Mouse (Mus musculus) forebrain, embryonic 13.5 days (tissue): ENCODE results near the gene Setd2. TPM values are rescaled to one million over a fixed set of nuclear protein-coding genes. Genes with fewer than 3 reads are reported as not detected.
A peak's percentile ranks its signal among the peaks of the same experiment; 100 is the strongest.

Experiments used
- ATAC-seq: fragments of 200-750 bp; cut with Nextera tagmentation; 2 replicates; pipeline ENCODE4 v1.8.0; 2017
- H3K27ac ChIP-seq: fragments of 300-500 bp; sonication (generic); 2 replicates; pipeline ENCODE4 v1.5.1; 2015; ENCODE audit warnings: inconsistent platforms, mild to moderate bottlenecking, moderate library complexity
- H3K27me3 ChIP-seq: fragments of 300-500 bp; sonication (generic); 2 replicates; pipeline ENCODE4 v1.6.1; 2015; ENCODE audit warnings: mild to moderate bottlenecking, inconsistent platforms
- H3K36me3 ChIP-seq: fragments of 300-500 bp; sonication (generic); 2 replicates; pipeline ENCODE4 v1.6.1; 2015; ENCODE audit warnings: mild to moderate bottlenecking, inconsistent platforms; ENCODE audit not compliant: poor library complexity, severe bottlenecking
- H3K4me1 ChIP-seq: fragments of 300-500 bp; sonication (generic); 2 replicates; pipeline ENCODE4 v1.6.1; 2015; ENCODE audit warnings: inconsistent platforms
- H3K4me2 ChIP-seq: fragments of 300-500 bp; sonication (generic); 2 replicates; pipeline ENCODE4 v1.6.1; 2015; ENCODE audit warnings: inconsistent platforms, mild to moderate bottlenecking, moderate library complexity
- H3K4me3 ChIP-seq: fragments of 300-500 bp; sonication (generic); 2 replicates; pipeline ENCODE4 v1.5.1; 2015; ENCODE audit warnings: mild to moderate bottlenecking, inconsistent platforms
- H3K9ac ChIP-seq: fragments of 300-500 bp; sonication (generic); 2 replicates; pipeline ENCODE4 v1.6.1; 2015; ENCODE audit warnings: mild to moderate bottlenecking, inconsistent platforms
- H3K9me3 ChIP-seq: fragments of 300-500 bp; sonication (generic); replicated peaks from 2 replicates; pipeline ENCODE4 v1.6.1; 2016; ENCODE audit warnings: inconsistent platforms
- WGBS: fragments of 180-500 bp; shearing (Covaris S2); methylation state at CpG from one replicate; pipeline ENCODE4 v1.1.7; 2015; 5-methylcytosine and 5-hydroxymethylcytosine counted together
- polyA plus RNA-seq: library from polyadenylated mRNA; unstranded; fragments of >200 nt; fragmentation: Nextera tagmentation; extraction: Ambion mirVana; gene quantifications from 2 replicates; pipeline ENCODE4 v1.2.1, GENCODE M21; 2015

Setd2 gene
- 39.7 and 41.8 TPM in 2 replicates for polyA plus RNA-seq

- Histone ChIP-seq H3K27me3 (no peaks in the 10 kb centered on the region), H3K36me3 (peaks cover 4% of the 10 kb centered on the region; the same call in 1 of the 2 replicates), H3K4me3 (peak within 1 kb of the TSS; percentile 98), H3K9me3 (no peaks in the 10 kb centered on the region), H3K27ac (peak within 1 kb of the TSS; percentile 100), H3K4me2 (peak within 1 kb of the TSS; percentile 77), H3K4me1 (peaks cover 34% of the 10 kb centered on the region), H3K9ac (peak within 1 kb of the TSS; percentile 99)
- peak; percentile 66 for ATAC-seq
- under 1% methylated on average over 64 of the region's 109 CpGs for WGBS
Observed at GRCm38 (mm10) chr9:110532538-110533291, at the start of gene Setd2. TSS of gene Setd2 (plus strand) at chr9:110532597.

- Histone ChIP-seq H3K4me3 (no peak overlapping the region), H3K27me3 (no peaks in the 10 kb centered on the region), H3K36me3 (no peaks in the 10 kb centered on the region), H3K9ac (no peak overlapping the region), H3K9me3 (peaks cover 8% of the 10 kb centered on the region; the same call in 1 of the 2 replicates), H3K4me1 (no peaks in the 10 kb centered on the region), H3K4me2 (no peak overlapping the region), H3K27ac (no peak overlapping the region)
- 23% methylated on average over 4 of the region's 4 CpGs for WGBS
- ATAC-seq: no peak
Observed at GRCm38 (mm10) chr9:110488841-110489240, 43.6 kb upstream of the Setd2 start.

- no peak overlapping the region for H3K4me3 ChIP-seq
- H3K4me2 ChIP-seq: no peak overlapping the region
- peaks cover 8% of the 10 kb centered on the region; the same call in 1 of the 2 replicates for H3K9me3 ChIP-seq
- no peak overlapping the region for H3K9ac ChIP-seq
- no peaks in the 10 kb centered on the region for H3K4me1 ChIP-seq
- H3K27ac ChIP-seq: no peak overlapping the region
- no peak for ATAC-seq
- no peaks in the 10 kb centered on the region for H3K27me3 ChIP-seq
- H3K36me3 ChIP-seq: no peaks in the 10 kb centered on the region
- 68% methylated on average over 5 of the region's 5 CpGs for WGBS
Observed at GRCm38 (mm10) chr9:110490913-110491312, 41.5 kb upstream of the Setd2 start.

- Histone ChIP-seq H3K4me1 (0 out of 2 replicates have a peak, but pooled peaks cover 2% of the 10 kb centered on the region), H3K4me3 (no peak overlapping the region), H3K27me3 (no peaks in the 10 kb centered on the region), H3K36me3 (no peaks in the 10 kb centered on the region), H3K4me2 (no peak overlapping the region), H3K9me3 (no peaks in the 10 kb centered on the region), H3K9ac (no peak overlapping the region), H3K27ac (no peak overlapping the region)
- no peak for ATAC-seq
- WGBS: 58% methylated on average over 2 of the region's 2 CpGs
Observed at GRCm38 (mm10) chr9:110525737-110526136, 6.7 kb upstream of the Setd2 start.

- ATAC-seq: no peak
- 35% methylated on average over 9 of the region's 9 CpGs for WGBS
- Histone ChIP-seq H3K4me2 (peak overlapping the region; percentile 16; the same call in 1 of the 2 replicates), H3K4me3 (no peak overlapping the region), H3K4me1 (peaks cover 15% of the 10 kb centered on the region), H3K36me3 (no peaks in the 10 kb centered on the region), H3K9ac (no peak overlapping the region), H3K27me3 (no peaks in the 10 kb centered on the region), H3K27ac (no peak overlapping the region), H3K9me3 (no peaks in the 10 kb centered on the region)
Observed at GRCm38 (mm10) chr9:110529002-110529737, 3.2 kb upstream of the Setd2 start.

GRCm38 (mm10) chr9:110530650-110531049 is 1.7 kb upstream of the Setd2 start:
- no peaks in the 10 kb centered on the region for H3K36me3 ChIP-seq

GRCm38 (mm10) chr9:110531151-110531791 is 1.1 kb upstream of the Setd2 start:
- no peaks in the 10 kb centered on the region for H3K36me3 ChIP-seq
- peak overlapping the region; percentile 100; the same call in 1 of the 2 replicates for H3K27ac ChIP-seq
- peak overlapping the region; percentile 98 for H3K4me3 ChIP-seq
- H3K4me1 ChIP-seq: peaks cover 34% of the 10 kb centered on the region
- no peaks in the 10 kb centered on the region for H3K27me3 ChIP-seq
- peak overlapping the region; percentile 6; the same call in 1 of the 2 replicates for H3K9ac ChIP-seq
- no peaks in the 10 kb centered on the region for H3K9me3 ChIP-seq
- no peak for ATAC-seq
- 26% methylated on average over 6 of the region's 6 CpGs for WGBS
- H3K4me2 ChIP-seq: peak overlapping the region; percentile 61

More at GRCm38 (mm10) chr9:110530650-110531049, 1.7 kb upstream of the Setd2 start:
- H3K4me3 ChIP-seq: no peak overlapping the region
- H3K4me2 ChIP-seq: no peak overlapping the region; the same call in 1 of the 2 replicates
- no peak overlapping the region for H3K27ac ChIP-seq
- H3K9ac ChIP-seq: no peak overlapping the region
- no peak for ATAC-seq
- peaks cover 30% of the 10 kb centered on the region for H3K4me1 ChIP-seq
- no peaks in the 10 kb centered on the region for H3K9me3 ChIP-seq
- no peaks in the 10 kb centered on the region for H3K27me3 ChIP-seq
- 62% methylated on average over 3 of the region's 3 CpGs for WGBS

GRCm38 (mm10) chr9:110531914-110532489 is 395 bp upstream of the Setd2 start:
- under 1% methylated on average over 34 of the region's 53 CpGs for WGBS
- ATAC-seq: peak; percentile 99
- peaks cover 34% of the 10 kb centered on the region for H3K4me1 ChIP-seq
- peak overlapping the region; percentile 99 for H3K9ac ChIP-seq
- peaks cover 4% of the 10 kb centered on the region; the same call in 1 of the 2 replicates for H3K36me3 ChIP-seq
- H3K4me3 ChIP-seq: peak overlapping the region; percentile 98
- peak overlapping the region; percentile 61 for H3K4me2 ChIP-seq
- peak overlapping the region; percentile 100 for H3K27ac ChIP-seq
- H3K9me3 ChIP-seq: no peaks in the 10 kb centered on the region
- no peaks in the 10 kb centered on the region for H3K27me3 ChIP-seq

GRCm38 (mm10) chr9:110533645-110534044 is 1.2 kb downstream of the Setd2 start:
- no peak overlapping the region for H3K27ac ChIP-seq

GRCm38 (mm10) chr9:110535114-110535513 is 2.7 kb downstream of the Setd2 start:
- H3K4me1 ChIP-seq: peaks cover 34% of the 10 kb centered on the region
- peak overlapping the region; percentile 99; the same call in 1 of the 2 replicates for H3K9ac ChIP-seq
- H3K4me2 ChIP-seq: peak overlapping the region; percentile 77
- ATAC-seq: no peak
- no peak overlapping the region for H3K4me3 ChIP-seq
- no peaks in the 10 kb centered on the region for H3K27me3 ChIP-seq
- H3K36me3 ChIP-seq: peaks cover 4% of the 10 kb centered on the region; the same call in 1 of the 2 replicates
- no peaks in the 10 kb centered on the region for H3K9me3 ChIP-seq
- WGBS: 70% methylated on average over 2 of the region's 2 CpGs
- no peak overlapping the region for H3K27ac ChIP-seq

More at GRCm38 (mm10) chr9:110533645-110534044, 1.2 kb downstream of the Setd2 start:
- H3K9me3 ChIP-seq: no peaks in the 10 kb centered on the region
- H3K4me3 ChIP-seq: peak overlapping the region; percentile 98
- H3K4me2 ChIP-seq: peak overlapping the region; percentile 77
- H3K27me3 ChIP-seq: no peaks in the 10 kb centered on the region
- peaks cover 4% of the 10 kb centered on the region; the same call in 1 of the 2 replicates for H3K36me3 ChIP-seq
- ATAC-seq: no peak
- H3K4me1 ChIP-seq: peaks cover 34% of the 10 kb centered on the region
- H3K9ac ChIP-seq: peak overlapping the region; percentile 99
- WGBS: 38% methylated on average over 5 of the region's 5 CpGs

- no peak overlapping the region for H3K4me2 ChIP-seq
- H3K27me3 ChIP-seq: no peaks in the 10 kb centered on the region
- H3K36me3 ChIP-seq: peaks cover 4% of the 10 kb centered on the region; the same call in 1 of the 2 replicates
- ATAC-seq: no peak
- WGBS: 97% methylated on average over 2 of the region's 2 CpGs
- peaks cover 26% of the 10 kb centered on the region for H3K4me1 ChIP-seq
- H3K27ac ChIP-seq: no peak overlapping the region
- no peak overlapping the region for H3K4me3 ChIP-seq
- no peak overlapping the region for H3K9ac ChIP-seq
- no peaks in the 10 kb centered on the region for H3K9me3 ChIP-seq
Observed at GRCm38 (mm10) chr9:110536636-110537035, 4.2 kb downstream of the Setd2 start.
